Mouse (Mus musculus) WW6 (cell line): ENCODE results near the gene Glra4.
A peak's percentile ranks its signal among the peaks of the same experiment; 100 is the strongest.

Experiments
- DNase-seq: peaks from one replicate; pipeline ENCODE4 v3.0.0-alpha.2; 2013; ENCODE audit warnings: low read depth, low spot score

Glra4 gene

DNA sequence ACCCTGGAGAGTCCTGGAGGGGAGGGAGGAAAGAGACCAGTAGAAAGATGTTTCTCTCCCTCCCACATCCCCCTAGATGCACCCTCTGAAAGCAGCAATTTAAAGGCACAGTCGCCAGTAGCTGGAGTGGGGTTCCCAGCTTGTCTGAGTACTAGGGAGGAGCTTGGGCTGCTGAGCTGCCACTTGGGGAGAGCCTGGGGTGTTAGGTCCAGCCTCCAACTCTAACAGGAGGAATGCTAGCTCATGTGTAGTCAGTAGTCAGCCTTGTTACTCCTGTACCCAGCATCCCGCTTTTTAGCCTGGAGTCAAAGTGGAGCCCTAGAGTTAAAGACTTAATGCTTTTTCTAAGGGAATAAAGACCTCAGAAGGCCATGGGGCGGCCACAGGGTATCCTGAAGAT, at the start of gene Glra4:
TSS of gene Glra4 (minus strand) at position 101 of the 400 bp plus-strand sequence.
- DNase-seq, result no peak

DNA sequence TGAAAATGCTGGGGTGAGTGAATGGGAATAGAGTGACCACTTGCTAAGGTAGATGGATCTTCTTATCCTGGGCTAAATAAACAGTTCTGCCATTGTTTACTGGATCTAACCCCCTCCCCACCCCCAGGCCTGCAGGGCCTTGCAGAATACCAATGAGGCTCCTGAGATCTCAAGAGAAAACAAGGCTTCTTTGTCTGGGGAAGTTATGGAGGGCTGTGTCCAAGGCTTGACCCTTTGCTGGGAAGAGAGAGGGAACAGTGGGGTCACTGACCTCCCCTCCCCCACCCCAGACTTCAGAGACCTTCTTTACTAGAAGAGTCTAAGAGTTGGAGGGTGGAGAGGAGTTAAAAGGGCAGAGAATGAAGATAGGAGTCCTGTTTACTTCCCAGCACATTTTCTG, 48.7 kb upstream of the Glra4 start:
- no peak for DNase-seq

DNA sequence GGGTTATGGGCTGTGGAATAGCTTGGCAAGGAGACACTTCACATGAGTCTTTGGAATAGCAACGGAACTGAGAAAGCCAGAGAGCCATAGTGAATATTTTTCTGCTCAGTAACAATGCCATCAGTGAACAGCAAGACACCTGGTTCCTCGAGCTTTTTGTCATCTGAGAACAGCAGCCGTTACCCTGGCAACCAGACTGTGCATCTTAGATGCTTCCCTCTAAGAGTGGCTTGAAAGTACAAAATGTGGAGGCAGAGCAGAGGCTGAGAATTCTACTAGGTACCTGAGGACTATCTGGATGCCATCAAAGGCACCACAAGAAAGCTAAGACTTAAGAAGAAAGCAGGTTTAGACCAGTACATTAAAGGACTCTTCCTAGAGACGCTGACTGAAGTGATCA, 45.1 kb upstream of the Glra4 start:
- no peak for DNase-seq

DNA sequence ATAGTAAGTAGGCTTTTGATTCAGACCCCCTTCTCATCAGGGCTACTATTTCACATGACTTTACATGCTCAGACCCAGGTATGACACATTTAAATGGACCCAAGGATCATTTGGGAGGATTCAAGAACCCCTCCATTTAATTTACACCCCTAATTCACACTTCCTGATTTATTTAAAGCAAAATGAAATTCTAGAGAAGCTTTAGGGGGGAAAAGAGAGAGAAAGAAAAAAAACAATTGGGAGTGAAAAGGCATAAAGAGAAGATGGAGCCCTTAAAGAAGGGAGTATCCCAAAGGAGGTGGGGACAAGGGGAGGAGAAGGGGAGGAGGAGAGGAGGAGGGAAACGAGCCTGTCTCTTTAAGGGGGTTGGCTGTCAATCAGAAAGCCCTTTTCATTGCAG, 42.4 kb upstream of the Glra4 start, which contains the start of gene Plp1:
TSS of gene Plp1 (plus strand) at position 301 of the 400 bp plus-strand sequence.
- no peak for DNase-seq

DNA sequence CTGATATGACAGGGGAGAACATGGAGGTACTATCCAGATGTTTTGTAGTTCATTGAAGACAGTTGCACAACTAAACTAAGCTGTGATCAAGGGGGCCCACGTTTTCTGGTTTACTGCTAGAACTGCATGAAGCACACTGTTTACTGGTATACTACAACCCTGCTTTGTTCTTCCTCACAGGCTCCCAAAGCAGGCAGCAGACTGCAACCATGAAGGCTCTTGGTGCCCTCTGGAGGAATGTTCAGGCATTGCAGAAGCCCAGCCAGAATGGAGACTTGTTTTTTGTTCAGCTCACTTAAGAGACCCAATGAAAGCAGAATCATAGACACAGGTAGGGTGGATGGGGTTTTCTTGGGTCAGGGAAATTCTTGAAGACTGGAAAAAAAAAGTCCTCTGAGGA, 40.3 kb upstream of the Glra4 start:
- DNase-seq, result peak; percentile 13

DNA sequence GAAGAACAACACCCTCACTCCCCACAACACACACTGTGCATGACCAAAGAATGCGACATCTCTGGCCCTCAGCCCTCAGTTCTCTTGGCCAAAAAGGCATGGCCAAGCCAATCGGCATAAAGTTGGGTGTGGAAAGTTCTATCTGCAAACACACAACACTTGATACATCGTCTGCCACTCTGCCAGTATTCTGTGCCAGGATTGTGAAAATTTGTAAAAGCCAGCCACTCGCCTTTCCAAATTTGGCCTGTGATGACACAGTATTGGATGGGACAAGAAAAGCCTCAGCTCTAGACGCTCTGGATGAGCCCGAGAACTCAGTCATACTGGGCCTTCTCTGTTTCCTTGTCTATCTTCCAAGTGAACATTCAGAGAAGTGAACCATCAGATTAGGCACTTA, 39.8 kb upstream of the Glra4 start:
- no peak for DNase-seq

DNA sequence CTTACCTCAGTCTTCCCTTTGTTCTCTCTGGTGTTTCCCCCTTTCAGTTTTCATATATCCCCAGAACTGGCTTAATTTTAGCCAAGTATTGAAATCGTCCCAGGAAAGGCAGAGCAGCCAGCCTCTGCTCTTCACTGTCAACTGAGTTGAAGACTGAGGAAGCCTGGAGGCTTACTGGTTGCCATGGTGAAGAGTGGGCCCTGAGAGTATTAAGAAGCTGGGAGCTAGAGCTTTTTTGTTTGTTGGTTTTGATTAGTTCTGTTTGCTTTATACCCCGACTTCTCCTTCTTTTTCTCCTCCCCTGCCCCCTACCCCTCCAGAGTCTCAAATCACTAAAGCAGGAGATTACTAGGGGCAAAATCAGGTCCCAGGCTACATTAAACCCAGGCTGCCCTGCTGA, 17.3 kb upstream of the Glra4 start:
- DNase-seq, result no peak

DNA sequence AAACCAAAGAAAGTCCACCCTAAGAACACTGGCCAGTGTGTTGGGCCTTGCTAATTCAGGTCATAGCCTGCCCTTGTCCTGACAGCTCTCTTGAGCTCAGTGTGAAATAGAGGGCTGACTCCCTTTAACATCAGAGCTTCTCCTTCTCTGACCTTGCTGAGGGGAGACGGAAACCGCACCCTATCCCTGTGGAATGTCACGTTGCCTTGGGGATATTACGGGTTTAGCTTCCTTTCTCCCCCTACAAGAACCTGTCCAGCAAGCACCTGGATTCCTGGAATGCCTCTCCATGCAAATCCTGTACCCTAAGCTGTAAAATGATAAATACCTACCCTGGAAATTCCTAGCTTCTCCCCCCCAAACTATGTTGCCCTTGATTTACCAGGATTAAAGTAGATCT, 9.5 kb upstream of the Glra4 start:
- DNase-seq, result peak; percentile 13

DNA sequence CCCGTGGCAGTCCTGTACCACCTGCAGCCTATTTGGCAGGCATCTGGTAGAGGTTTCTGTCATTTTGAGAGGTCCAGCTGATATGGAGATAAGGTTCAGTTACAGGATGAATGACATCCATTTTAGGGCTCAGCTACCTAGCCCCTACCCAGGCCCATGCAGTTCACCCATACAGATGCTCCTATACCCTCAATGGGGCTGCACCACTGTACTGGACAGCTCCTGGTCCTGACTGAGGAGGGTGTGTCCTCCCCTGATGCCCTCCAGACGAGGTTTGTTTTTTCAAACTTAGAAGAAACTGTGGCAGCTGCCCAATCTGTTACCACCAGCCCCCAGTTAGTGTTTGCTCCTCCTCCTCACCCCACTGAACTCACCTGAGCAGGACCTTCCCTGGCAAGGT, 679 bp downstream of the Glra4 start:
- no peak for DNase-seq

DNA sequence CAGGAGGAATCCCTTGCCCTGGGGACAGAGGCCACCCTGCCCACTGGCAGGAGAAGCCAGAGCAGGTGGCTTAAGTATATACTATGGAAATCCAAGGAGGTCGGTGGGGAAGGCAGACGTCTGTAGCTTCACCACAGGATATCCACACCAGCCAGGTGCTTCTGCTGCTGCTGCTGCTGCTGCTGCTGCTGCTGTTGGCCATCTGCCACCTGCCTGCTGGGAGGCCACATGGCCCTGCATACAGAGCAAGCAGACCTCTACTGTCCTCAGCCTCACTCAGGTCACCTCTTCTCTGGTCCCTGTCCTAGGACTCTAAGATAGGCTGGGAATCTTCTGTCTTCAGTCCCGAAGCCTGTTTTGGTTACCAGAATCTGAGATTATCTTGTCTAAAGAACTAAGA, 1.9 kb downstream of the Glra4 start:
- DNase-seq, result no peak

DNA sequence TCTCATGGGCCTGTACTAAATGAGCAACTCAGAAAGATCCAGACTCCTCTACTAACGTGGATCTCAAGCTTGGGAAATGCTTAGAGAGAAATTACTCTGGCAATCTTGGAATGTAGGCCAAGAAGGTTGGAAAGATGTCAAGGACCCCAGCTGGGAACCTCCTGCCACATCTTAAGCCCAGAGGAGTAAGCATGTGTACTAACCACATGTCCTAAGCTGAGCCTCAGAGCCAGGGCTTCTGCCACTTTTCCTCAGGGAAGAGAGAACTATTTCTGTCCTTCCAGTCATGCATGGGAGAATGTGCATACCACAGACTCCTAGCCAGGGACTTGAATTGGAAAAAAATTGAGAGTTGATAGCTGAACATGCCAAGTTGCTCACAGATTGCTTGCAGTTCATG, 6.9 kb downstream of the Glra4 start:
- DNase-seq, result no peak

DNA sequence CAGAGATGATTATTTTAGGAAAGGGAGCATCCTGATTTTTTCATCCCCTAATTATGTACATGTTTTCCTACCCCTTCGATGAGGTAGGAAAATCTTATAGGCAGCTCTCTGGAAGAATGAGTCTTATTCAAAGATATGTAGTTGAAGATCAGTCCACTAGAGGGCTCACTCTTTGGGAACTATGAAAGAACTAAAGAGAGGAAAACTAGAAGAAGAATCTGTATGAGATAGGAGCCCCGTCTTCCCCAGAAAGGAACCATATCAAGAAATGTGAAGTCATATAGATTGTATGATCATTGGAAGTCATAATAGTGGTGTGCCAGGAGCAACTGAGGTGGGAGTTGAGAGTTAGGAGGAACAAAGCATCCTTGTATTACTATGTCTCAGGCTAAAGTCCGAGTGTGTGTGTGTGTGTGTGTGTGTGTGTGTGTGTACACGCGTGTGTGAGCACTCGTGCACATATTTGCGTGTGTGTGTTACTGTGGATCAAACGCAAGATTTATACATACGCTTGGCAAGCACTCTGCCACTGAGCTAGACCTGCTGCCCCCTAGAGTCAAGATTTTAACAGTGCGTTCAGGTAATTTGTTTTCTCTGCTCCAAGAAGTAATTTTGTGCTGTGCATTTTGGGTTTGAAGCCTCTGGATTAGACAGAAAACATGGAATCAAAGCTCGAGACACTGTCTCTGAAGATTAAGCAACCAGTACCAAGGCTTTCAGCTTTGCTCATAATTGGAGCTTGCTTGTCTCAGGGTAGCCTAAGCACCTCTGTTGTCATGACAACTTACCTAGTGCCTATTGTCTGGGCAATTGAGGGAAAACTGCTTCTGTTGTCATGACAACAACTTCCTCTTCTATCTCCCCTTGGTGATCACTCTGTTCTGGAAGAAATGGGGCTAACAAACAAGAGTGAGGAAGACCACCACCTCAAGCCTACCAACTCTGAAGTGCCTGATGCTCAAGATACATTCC, 18.6 kb downstream of the Glra4 start:
- DNase-seq, result no peak

DNA sequence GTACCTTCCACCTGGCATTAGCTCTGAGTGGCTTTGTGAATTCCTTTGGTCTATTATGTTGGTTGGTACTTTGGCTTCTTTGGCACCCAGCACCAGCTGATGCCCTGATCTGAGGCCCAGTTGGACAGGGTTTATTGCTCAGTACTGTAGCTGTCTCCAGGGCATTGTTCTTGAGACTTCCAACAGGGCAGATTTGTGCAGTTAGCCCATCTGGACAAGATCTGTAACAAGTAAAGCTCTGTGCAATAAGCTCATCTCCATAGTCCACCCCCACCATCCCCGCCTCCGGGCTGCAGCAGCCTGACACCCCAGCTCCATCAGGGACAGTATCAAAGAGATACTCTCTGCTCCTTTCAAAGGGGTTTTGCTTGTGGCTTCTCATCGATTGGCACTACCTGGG, 24.5 kb downstream of the Glra4 start:
- DNase-seq, result no peak

DNA sequence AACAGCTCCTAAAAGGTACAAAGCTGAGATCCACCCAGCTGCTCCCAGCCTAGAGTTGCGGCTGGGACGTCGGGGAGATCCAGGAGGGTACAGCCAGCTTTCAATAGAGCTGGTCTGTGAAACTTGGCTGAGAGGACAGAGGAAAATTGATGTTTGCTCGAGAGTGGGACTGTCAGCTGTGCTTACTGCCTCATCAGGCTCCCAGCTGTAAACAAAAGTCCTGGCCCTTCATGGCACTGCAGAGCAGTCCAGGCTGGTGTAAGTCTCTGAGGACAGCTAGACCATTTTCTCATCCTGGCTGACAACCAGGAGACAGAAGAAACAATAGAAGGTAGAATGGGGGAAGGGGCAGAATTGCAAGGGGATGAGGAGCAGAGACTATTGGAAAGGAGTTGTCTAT, 30.6 kb downstream of the Glra4 start:
- no peak for DNase-seq

DNA sequence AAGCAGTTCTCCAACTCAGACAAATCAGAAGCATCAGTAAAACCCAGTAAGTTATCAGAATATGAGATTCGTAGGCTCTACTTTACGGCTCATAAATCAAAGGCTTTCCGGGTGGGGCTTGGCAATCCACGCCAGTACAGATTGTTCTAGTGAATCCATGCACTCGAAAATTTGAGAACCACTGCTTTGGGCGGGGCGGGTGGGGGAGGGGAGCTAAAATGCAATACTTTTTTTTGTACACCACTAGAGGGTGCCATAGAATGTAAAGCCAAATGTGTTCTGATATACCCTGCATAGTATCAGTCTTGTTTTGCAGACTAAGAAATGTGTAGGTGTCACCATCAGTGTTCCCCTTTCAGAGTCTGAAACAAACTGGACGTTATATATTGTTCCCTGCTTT, 35.3 kb downstream of the Glra4 start:
- DNase-seq, result no peak

DNA sequence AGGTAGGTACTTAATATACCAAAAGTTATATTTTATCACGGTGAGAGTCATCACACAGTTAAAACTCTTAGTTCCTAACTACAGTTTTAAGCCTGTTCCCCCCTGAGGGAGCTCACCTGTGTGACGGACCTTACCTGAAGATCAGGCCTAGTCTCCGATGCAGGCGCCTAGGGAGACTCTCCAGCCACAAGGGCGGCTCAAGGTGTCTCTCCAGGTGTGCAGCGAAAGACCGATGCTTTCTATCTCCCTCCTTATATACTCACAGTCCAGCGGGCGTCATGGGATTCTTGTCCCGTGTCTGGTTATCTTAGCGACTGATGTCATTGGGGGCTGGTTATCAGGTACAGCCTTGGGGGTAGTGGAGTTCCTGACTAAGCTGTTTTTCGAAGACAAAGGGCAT, 36.5 kb downstream of the Glra4 start, which contains the start of gene Morf4l2:
TSS of gene Morf4l2 (minus strand) at position 232 of the 400 bp plus-strand sequence.
- no peak for DNase-seq

DNA sequence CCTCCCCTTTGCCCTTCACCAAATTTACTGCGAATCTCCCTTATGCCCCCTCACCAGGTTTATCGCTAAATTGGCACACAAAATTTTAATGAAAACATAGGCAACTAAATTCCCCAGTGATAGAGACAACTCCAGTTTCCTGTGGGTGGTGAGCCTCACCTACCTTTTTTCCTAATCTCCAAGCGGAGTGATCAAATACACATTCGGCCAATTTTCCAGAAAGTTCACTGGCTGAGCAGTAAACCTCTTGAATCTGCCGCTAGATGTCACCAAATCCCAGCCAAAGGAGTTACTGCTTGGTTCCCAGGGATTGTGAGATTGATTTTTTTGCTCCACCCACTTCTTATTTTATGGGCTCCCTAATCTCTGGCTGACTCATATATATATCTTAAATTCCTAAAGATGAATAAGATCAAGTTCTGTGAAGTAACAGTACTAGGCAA, 37.3 kb downstream of the Glra4 start:
- no peak for DNase-seq

DNA sequence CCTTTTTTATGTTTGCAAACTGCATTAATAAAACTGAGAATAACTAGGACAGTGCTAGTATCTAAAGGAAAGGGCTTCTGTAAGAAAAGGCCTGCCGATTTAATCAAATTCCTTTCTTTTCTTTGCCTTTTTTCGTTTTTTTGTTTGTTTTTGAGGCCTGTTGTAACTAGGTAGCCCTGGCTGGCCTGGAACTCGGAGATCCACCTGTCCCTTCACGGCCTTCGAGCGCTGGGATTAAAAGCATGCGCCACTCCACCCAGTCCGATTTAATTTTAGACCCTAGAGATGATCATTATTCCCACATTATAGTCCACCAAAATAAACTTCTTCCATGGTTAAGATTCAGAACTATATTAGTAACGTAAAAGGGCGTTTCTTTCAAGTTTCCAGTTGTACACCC, 37.7 kb downstream of the Glra4 start:
- DNase-seq, result no peak

DNA sequence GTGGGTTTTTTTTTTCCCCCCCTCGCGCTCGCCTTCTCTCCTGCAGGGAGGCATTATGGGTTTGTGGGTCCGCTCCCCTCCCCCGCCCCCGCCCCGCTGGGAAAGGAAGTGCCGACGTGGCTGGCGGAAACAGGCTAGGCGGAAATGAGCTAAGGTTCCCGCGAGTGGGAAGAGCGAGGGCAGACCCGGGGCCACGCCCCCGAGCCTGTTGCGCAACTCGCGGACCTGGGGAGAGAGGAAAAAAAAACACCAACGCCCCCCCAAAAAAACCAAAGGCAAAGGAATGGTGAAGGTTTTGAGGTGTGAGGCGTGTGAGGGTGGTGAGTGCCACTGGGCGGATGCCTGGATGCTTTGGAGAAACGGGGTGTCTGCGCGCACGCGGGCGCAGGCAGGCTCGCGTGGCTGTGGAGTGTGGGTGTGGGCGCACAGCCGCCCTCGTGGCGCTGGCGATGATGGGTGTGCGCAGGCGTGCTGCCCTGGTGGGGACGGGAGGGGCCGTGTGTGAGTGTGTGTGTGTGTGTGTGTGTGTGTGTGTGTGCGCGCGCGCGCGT, 38.2 kb downstream of the Glra4 start:
- no peak for DNase-seq

DNA sequence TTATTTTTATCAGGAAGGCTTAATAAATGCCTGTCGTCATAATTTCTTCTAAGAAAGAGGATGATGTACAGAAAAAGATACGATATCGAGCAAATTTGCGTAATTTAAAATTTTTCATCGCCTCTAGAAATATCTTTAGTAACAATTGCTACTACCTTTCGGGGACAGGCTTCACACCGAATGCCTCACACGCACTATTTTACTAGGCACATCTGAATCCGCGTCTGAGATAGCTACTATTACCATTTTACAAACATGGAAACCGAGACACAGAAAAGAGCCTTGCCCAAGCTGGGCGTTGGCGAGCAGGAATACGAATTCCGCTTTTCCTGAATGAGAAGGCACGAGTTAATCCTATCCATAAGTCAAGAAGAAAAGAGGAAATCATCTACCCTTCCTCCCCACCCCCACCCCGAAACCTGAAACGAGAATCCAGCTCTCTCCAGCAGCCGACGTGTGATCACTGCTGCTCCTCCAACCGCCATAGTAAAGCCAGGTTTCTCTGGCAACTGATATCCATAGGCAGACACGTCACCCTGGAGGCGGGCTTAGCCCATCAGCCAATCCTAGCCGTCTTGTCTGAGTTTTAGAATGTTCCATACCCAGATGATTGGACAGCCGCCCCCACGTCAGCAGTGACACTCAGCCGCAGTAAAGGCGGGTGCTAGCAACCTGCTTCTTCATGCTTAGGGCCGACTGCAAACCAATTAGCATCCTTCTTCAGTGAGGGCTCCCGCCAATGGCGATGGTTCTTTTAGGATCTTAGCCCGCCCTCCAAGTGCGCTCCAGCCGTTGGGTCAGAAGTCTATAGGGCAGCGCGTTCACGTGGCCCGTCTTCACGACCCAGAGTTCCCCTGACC, 38.9 kb downstream of the Glra4 start:
- DNase-seq, result peak; percentile 80

DNA sequence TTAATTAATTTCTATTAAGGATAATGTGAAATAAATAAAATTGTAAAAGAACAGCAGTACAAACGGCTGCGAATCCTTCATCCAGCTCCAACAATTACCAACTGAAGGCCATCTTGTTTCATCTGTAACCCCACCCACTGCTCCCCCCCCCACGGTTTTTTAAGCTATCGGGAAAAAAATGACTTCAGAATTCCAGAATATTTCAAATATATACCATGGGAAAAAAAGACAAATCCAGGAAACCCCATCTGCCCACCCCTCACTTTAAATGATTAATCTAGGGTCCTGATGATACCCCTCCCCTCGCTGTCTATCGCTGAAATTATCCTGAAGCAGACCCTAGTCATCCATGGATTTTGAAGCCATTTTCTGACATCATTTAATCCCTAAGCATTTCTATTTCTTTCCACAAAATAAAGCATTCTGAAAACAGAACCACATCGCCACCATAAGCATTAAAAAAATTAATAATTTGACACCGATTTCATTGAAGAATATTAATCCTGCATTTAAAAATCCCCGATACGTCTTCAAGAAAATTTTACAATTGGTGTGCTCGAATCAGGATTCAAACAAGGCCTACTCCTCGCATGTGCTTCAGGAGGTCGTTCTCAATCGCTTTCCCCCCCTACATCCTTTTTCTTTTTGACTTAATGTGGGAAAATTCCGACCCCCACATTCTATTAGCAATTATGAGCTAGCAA, 39.7 kb downstream of the Glra4 start:
- no peak for DNase-seq
